Mouse (Mus musculus) midbrain, embryonic 11.5 days (tissue): ENCODE results near the gene Lmntd1. TPM values are rescaled to one million over a fixed set of nuclear protein-coding genes. Genes with fewer than 3 reads are reported as not detected.
A peak's percentile ranks its signal among the peaks of the same experiment; 100 is the strongest.

ENCODE experiments used
- ATAC-seq: fragments of 200-750 bp; cut with Nextera tagmentation; 2 replicates; pipeline ENCODE4 v1.8.0; 2017; ENCODE audit warnings: moderate TSS enrichment, moderate library complexity; ENCODE audit not compliant: low FRiP score
- DNase-seq: peaks from one replicate; pipeline ENCODE4 v3.0.0; 2015; ENCODE audit warnings: low spot score; ENCODE audit errors: missing footprints
- H3K27ac ChIP-seq: fragments of 300-500 bp; sonication (generic); 2 replicates; pipeline ENCODE4 v1.5.1; 2014; ENCODE audit warnings: low read depth, low read length
- H3K27me3 ChIP-seq: fragments of 300-500 bp; sonication (generic); 2 replicates; pipeline ENCODE4 v1.6.1; 2014; ENCODE audit warnings: mild to moderate bottlenecking, low read length, moderate library complexity, mixed read lengths; ENCODE audit not compliant: control insufficient read depth, insufficient read depth
- H3K36me3 ChIP-seq: fragments of 300-500 bp; sonication (generic); 2 replicates; pipeline ENCODE4 v1.6.1; 2014; ENCODE audit warnings: mild to moderate bottlenecking, low read length, moderate library complexity, mixed read lengths; ENCODE audit not compliant: control insufficient read depth, insufficient read depth
- H3K4me1 ChIP-seq: fragments of 300-500 bp; sonication (generic); 2 replicates; pipeline ENCODE4 v1.6.1; 2014; ENCODE audit warnings: low read length; ENCODE audit not compliant: control insufficient read depth, insufficient read depth
- H3K4me2 ChIP-seq: fragments of 300-500 bp; sonication (generic); 2 replicates; pipeline ENCODE4 v1.6.1; 2014; ENCODE audit warnings: mild to moderate bottlenecking, moderate library complexity
- H3K4me3 ChIP-seq: fragments of 300-500 bp; sonication (generic); 2 replicates; pipeline ENCODE4 v1.5.1; 2014; ENCODE audit warnings: low read depth, low read length
- H3K9ac ChIP-seq: fragments of 300-500 bp; sonication (generic); 2 replicates; pipeline ENCODE4 v1.6.1; 2014; ENCODE audit warnings: low read length
- H3K9me3 ChIP-seq: fragments of 300-500 bp; sonication (generic); 2 replicates; pipeline ENCODE4 v1.6.1; 2016; ENCODE audit warnings: low read length; ENCODE audit not compliant: control insufficient read depth
- WGBS: fragments of 180-500 bp; shearing (Covaris S2); extraction: QIAGEN DNeasy Blood & Tissue Kit; methylation state at CpG from one replicate; pipeline ENCODE4 v1.1.7; 2014; 5-methylcytosine and 5-hydroxymethylcytosine counted together
- polyA plus RNA-seq: library from polyadenylated mRNA; unstranded; fragments of >200 nt; fragmentation: Nextera tagmentation; extraction: Ambion mirVana; gene quantifications from 2 replicates; pipeline ENCODE4 v1.2.1, GENCODE M21; 2014

Gene Lmntd1
- polyA plus RNA-seq, 1 experiment from 2014 or later = 0.18 TPM

DNA sequence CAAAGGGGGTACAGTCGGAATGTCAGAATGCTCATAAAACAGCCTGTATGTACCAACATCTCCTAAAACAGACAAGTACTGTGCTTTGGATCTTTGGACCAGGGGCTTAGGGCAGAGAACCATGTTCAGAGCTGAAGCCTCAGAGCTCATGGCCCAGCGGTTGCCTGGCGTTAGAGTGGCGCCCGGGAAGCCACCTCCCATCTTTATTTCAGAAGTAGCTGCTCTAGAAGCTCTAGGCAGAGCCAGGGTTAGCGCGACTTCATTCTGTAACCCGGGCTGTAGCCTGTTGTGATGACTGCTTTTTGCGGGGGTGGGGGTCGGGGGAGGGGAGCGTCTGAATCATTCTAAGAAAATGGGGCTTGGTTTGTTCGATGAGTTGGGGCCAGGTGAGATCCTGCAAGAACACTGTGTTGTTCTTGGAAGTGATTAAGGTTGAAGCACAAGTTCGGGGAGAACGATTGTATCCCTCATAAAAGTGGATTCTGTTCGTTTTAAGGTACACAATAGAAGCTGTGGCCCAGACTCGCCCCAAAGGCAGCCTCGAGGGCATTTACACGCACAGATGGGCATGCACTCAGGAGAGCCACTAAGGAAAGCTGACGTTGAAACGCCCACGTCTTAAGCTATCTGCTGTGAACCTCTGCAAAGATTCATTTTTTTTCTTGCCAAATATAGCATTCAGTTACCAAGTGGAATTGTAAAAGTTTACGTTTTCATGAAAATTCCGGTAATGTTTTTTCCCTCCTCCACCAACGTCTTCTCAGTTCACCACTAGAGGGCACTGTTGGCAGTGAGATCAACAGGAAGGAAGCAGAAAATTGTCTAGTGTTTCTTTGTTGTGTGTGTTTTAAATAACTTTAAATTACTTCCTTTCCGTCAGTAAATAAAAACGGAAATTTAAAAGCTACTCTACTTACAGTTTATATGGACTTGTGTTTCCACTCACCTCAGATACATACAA is 254.4 kb downstream of the Lmntd1 start:
- ATAC-seq (no peak), DNase-seq (peak; percentile 92)
- Histone ChIP-seq H3K4me3 (no peak overlapping the region), H3K4me1 (no peaks in the 10 kb centered on the region), H3K9ac (no peak overlapping the region), H3K27ac (no peak overlapping the region), H3K9me3 (peaks cover 3% of the 10 kb centered on the region; the same call in 1 of the 2 replicates), H3K4me2 (no peak overlapping the region), H3K36me3 (no peaks in the 10 kb centered on the region), H3K27me3 (no peaks in the 10 kb centered on the region)
- 49% methylated on average over 26 of the region's 26 CpGs for WGBS

DNA sequence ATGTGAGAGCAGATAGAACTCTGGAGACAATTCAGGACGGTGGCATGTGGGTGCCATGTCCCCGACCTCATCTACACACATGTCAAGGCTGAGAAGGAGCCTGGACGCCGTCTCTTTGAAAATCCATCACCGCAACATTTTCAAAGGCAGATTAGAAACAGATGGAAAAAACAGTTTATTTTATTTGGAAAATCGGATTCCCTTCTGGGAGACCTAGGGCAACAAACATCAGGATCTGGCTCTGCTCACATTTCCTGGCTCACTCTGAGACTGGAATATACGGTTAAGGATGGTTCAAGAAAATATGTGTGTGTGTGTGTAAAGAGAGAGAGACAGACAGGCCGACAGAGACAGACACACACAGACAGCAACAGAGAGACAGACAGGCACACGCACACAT is 256.1 kb downstream of the Lmntd1 start:
- no peaks in the 10 kb centered on the region for H3K4me1 ChIP-seq
- no peak for DNase-seq
- no peak overlapping the region for H3K27ac ChIP-seq
- no peak overlapping the region for H3K4me3 ChIP-seq
- H3K27me3 ChIP-seq = no peaks in the 10 kb centered on the region
- H3K9ac ChIP-seq = no peak overlapping the region
- H3K36me3 ChIP-seq = no peaks in the 10 kb centered on the region
- H3K9me3 ChIP-seq = peaks cover 3% of the 10 kb centered on the region; the same call in 1 of the 2 replicates
- no peak for ATAC-seq
- WGBS = 80% methylated on average over 9 of the region's 9 CpGs
- no peak overlapping the region for H3K4me2 ChIP-seq

DNA sequence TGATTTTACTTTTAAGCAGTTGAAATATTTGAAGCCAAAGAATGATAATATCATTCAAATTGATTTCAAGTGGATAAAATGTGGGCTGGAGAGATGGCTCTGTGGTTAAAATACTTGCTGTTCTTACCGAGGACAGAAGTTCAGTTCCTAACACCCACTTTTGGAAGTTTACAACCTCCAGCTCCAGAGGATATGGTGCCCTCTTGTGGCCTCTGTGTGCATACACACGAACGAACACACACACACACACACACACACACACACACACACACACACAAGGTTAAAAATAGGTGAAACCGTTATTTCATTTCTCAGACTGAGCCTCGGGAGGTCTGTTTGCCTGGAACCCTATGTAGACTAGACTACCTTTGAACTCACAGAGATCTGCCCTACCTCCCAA is 260.3 kb downstream of the Lmntd1 start:
- Histone ChIP-seq H3K36me3 (no peaks in the 10 kb centered on the region), H3K9ac (no peak overlapping the region), H3K27ac (no peak overlapping the region), H3K4me3 (no peak overlapping the region), H3K4me1 (no peaks in the 10 kb centered on the region), H3K9me3 (peaks cover 3% of the 10 kb centered on the region; the same call in 1 of the 2 replicates), H3K4me2 (no peak overlapping the region), H3K27me3 (no peaks in the 10 kb centered on the region)
- DNase-seq (no peak), ATAC-seq (no peak)
- 92% methylated on average over 5 of the region's 5 CpGs for WGBS

DNA sequence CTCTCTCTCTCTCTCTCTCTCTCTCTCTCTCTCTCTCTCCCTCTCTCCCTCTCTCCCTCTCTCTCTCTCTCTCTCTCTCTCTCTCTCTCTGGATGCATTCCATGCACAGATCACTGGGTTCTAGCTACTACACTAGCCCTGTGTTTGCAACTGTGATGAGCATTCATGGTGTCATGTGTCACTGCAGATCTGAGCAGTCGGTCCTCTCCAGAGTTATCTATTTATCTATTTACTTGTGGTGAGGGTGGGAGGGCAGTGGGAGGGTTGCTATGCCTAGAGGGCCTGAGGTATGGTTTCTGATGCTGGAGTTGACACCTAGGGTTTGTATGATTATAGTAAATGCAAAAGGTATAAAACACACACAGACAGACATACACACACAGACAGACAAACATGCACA is 261.4 kb downstream of the Lmntd1 start:
- no peak for ATAC-seq

DNA sequence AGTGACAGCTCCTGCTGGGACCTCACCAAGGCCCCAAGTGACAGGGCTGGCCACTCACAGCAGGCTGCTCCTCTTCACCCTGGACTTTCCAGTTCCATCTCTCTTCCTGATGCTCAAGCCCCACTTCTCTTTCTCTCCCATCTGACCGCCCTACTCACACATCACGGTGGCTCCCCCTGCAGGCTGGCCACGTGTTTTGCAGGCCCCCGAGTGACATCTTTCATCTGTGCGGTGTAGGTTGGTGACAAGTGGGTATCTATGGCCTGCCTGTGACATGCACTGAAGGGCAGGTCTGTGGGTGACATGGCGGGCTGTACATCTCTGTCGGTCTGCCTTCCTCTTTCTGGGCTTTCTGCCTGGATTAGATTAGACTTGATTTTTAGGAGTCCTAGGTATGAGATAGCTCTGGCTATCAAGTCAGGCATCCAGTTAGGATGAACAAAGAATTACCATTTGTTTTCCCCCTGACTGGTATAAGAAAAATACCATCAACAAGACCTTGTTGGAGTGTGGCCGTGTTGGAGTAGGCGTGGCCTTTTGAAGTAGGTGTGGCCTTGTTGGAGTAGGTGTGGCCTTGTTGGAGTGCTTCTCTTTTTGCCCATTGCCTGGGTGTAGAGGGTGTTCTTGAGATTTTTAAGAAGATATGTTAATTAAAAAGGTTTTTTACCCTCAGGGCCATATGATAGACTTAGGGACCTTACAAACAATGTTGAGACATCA is 265.8 kb downstream of the Lmntd1 start:
- peak; percentile 88 for DNase-seq
- H3K9me3 ChIP-seq = no peaks in the 10 kb centered on the region
- 64% methylated on average over 9 of the region's 9 CpGs for WGBS

More for the DNA sequence above, 261.4 kb downstream of the Lmntd1 start:
- no peak for DNase-seq
- H3K4me2 ChIP-seq = no peak overlapping the region
- H3K9ac ChIP-seq = no peak overlapping the region
- no peak overlapping the region for H3K27ac ChIP-seq
- H3K36me3 ChIP-seq = no peaks in the 10 kb centered on the region
- peaks cover 3% of the 10 kb centered on the region; the same call in 1 of the 2 replicates for H3K9me3 ChIP-seq
- no peaks in the 10 kb centered on the region for H3K4me1 ChIP-seq
- WGBS = 57% methylated on average over 1 of the region's 1 CpGs
- no peaks in the 10 kb centered on the region for H3K27me3 ChIP-seq
- H3K4me3 ChIP-seq = no peak overlapping the region

DNA sequence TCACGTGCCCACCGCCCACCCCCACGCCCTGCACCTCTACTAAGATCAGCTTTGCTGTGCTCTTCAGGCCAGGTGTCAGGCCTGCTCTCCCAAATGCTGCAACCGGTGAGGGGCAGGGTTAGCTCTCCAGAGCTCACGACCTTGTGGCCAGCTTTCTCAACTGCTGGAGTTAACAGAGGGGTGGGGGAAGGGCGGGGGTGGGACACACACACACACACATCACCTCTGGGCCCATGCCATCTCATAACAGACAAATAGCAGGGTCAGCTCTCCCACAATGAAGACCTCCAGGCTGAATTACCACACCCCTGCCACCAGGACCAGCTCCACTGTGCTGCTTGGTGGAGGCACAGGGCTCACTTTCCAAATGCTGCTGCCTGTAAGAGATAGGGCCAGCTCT is 266.5 kb downstream of the Lmntd1 start:
- Histone ChIP-seq H3K9ac (no peak overlapping the region), H3K27me3 (no peaks in the 10 kb centered on the region), H3K9me3 (no peaks in the 10 kb centered on the region), H3K27ac (no peak overlapping the region), H3K4me3 (no peak overlapping the region), H3K4me1 (no peaks in the 10 kb centered on the region), H3K36me3 (no peaks in the 10 kb centered on the region), H3K4me2 (no peak overlapping the region)
- no peak for DNase-seq
- ATAC-seq = 0 out of 2 replicates have a peak, but pooled peaks have one; percentile 14
- 62% methylated on average over 6 of the region's 6 CpGs for WGBS

More for the DNA sequence above, 265.8 kb downstream of the Lmntd1 start:
- no peak overlapping the region for H3K4me3 ChIP-seq
- ATAC-seq = no peak
- no peaks in the 10 kb centered on the region for H3K36me3 ChIP-seq
- no peak overlapping the region for H3K27ac ChIP-seq
- H3K4me2 ChIP-seq = no peak overlapping the region
- no peak overlapping the region for H3K9ac ChIP-seq
- no peaks in the 10 kb centered on the region for H3K27me3 ChIP-seq
- no peaks in the 10 kb centered on the region for H3K4me1 ChIP-seq

DNA sequence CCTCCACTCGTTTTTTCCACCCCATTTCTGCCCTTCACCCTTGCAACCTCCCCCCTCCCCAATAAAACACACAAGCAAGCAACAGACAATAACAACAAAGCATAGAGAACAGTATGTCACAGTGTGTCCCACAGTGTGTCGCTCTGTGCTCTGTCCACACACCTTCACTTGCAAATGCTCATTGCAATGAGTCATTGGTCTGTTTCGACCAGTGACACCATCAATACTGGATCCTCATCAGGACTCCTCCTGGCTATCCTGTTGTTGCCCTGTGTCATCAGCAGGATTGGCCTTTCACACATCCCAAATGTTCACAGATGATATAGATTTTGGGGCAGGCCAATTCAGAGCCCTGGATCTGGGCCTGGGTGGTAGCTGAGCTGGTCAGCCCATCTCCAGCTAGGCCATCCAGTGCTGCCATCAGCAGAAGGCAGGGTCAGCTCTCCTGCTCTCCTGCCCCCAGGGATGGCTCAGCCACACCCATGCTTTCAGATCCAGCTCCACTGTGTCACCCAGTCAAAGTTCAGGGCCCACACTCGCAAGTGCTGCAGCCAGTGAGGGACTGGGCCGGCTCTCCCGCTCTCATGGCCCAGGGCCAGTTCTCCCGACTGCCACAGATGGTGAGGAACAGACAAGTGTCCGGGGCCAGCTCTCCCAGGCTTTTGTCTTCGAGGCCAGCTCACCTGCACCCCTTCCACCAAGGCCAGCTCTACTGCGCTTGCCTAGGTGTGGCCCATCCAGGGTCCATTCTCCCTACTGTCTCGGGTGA is 267.1 kb downstream of the Lmntd1 start:
- Histone ChIP-seq H3K27ac (no peak overlapping the region), H3K4me2 (no peak overlapping the region), H3K27me3 (no peaks in the 10 kb centered on the region), H3K9me3 (no peaks in the 10 kb centered on the region), H3K36me3 (no peaks in the 10 kb centered on the region), H3K9ac (no peak overlapping the region), H3K4me1 (no peaks in the 10 kb centered on the region), H3K4me3 (no peak overlapping the region)
- 0 out of 2 replicates have a peak, but pooled peaks have one; percentile 6 for ATAC-seq
- DNase-seq = no peak
- WGBS = 79% methylated on average over 11 of the region's 11 CpGs

DNA sequence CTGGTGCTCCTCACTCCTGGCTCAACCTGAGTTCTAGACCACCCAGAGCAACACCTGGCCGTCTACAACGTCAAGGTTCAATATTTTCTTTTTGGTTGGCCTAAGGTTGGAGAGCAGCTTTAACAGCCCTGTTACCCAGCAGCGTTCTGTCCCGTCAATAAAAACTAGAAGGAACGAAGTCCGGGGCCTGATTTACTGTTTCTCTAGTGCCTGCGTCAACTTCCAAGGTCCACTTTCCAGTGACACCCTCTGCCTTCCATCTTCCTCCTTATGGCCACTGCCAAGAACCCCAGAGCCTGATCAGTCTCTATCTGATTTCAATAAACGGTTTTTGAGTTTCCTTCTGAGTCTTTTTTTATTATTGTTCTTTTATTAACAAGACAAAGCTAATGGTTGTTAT is 267.8 kb downstream of the Lmntd1 start:
- ATAC-seq (no peak), DNase-seq (no peak)
- Histone ChIP-seq H3K4me2 (no peak overlapping the region), H3K9me3 (no peaks in the 10 kb centered on the region), H3K27ac (no peak overlapping the region), H3K36me3 (no peaks in the 10 kb centered on the region), H3K4me1 (no peaks in the 10 kb centered on the region), H3K9ac (no peak overlapping the region), H3K27me3 (no peaks in the 10 kb centered on the region), H3K4me3 (no peak overlapping the region)
- 92% methylated on average over 8 of the region's 8 CpGs for WGBS
